Mouse (Mus musculus) telencephalon, adult 2 months (tissue): ENCODE measurements around the gene Meox2.
"Not testable (repeated sequence)": the region's sequence is repeated elsewhere in the genome, so short reads cannot be mapped to it uniquely, and the experiment has no call there.

ENCODE experiments used
- DNase-seq: peaks from one replicate; pipeline ENCODE4 v3.0.0-alpha.2; 2011; ENCODE audit warnings: low read depth, low spot score

The Meox2 gene

DNA sequence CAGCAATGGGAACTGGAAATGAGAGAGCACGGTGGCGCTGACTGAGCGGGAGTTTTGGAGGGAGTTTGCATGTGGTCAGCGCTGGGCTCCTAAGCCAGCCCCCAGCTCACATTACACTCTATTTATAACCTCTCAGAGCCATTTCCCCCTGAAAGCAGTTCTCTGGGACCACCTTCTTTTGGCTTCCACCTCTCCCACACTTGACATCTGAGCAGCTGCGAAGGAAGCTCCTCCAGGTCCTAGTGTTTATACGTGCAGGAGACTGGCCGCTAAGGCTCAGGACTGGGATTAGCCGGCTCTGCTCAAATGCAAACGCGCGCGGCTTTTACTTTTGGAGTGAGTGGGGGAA is at the start of gene Meox2:
Gene Meox2, plus strand, starts transcription at position 151 of the 349 bp plus-strand sequence.
- no peak for DNase-seq

- DNase-seq, result no peak
Measured at GRCm38 (mm10) chr12:37072636-37073035, 35.7 kb upstream of the Meox2 start.

GRCm38 (mm10) chr12:37077308-37077707 is 31.0 kb upstream of the Meox2 start:
- no peak for DNase-seq

- DNase-seq, result not testable (repeated sequence)
Measured at GRCm38 (mm10) chr12:37080005-37080404, 28.3 kb upstream of the Meox2 start.

GRCm38 (mm10) chr12:37106541-37106940 is 1.8 kb upstream of the Meox2 start:
- no peak for DNase-seq

DNA sequence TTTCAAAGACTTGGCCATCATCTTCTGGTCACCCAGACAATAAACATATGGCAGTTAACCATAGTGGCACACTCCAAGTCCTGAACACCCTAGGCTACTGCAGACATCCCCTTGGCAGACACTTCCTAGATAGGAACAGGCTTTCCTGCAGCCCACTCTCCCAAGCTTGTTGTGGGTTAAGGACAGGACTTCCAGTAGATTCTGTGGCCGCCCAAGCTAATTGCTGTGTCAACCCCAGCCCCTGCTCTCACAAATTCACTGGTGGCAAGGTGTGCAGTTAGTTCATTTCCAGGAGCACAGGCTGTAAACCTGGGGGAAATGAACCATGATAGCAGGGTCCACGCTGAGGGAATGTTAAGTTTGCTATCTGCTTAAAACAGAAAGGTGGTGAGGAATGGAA is 1.2 kb upstream of the Meox2 start:
- DNase-seq, result no peak

- DNase-seq, result no peak
Measured at GRCm38 (mm10) chr12:37107713-37108389, 489 bp upstream of the Meox2 start.

GRCm38 (mm10) chr12:37108819-37109473 is 606 bp downstream of the Meox2 start:
- no peak for DNase-seq

GRCm38 (mm10) chr12:37109474-37110012 is 1.2 kb downstream of the Meox2 start:
- no peak for DNase-seq

DNA sequence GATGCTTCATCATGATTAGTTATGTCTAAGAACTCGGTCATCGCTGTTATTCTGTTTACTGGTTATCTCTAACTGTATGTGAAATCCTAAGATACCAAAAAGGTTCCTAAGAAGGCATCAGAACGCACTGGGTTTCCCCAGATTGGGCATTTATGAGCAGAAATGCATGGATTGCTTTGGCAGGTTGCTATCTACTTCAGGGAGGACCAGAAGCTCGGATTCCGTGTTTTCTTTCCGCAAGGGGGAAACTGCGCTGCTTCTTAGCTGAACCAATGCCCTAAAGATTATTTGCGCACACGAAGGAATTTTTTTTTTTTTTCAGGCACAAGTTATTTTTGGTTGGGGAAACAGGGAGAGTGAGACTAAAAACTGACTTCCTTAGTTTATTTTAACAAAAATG is 2.6 kb downstream of the Meox2 start:
- DNase-seq, result no peak

GRCm38 (mm10) chr12:37119246-37119645 is 10.9 kb downstream of the Meox2 start:
- DNase-seq, result no peak

DNA sequence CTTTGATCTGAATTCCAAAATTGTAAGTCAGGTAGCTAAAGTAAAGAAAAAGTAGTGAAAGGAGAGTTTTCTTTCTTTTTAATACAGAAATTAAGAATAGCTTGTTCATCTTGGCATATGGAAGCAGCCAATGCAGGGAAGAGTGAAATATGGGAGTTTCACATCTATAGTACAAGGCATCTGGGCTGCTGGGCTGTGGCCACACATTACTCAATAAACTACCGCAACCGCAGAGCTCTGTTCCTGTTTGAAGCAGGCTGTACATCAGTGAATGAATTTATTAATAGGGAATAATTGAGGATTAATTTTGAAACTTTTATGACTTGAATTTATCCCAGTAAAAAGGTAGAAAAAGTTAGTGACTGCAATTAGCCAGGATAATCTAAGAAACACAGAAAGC is 15.4 kb downstream of the Meox2 start:
- no peak for DNase-seq

DNA sequence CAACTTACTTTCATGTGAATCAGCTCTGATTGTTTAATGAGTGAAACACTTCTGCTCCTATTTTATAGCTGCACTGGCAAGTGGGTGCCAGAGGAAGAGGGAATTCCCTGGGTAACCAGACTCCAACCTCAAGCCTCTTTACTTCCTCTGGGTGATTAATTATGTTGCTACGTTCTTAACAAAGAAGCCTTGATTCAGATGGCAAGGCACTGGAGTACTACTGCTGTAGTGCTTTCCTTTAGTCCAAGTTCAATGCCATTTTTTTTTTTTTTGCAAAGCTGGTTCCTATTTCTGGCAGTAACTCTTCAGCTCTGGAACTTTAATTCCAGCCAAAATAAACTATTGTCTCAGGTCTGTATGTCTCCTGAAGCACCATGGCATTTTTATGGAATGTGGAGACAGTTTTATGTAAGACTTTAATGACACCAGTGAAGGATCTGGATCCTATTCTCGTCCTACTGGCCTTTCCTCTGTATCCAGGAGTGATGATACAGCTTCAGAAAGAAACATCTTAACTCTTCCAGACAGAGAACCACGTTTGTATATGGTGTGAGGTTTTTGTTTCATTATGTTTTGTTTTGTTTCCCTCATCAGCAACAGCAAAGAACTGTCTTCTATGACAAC is 33.9 kb downstream of the Meox2 start:
- no peak for DNase-seq

GRCm38 (mm10) chr12:37143879-37144278 is 35.5 kb downstream of the Meox2 start:
- no peak for DNase-seq

GRCm38 (mm10) chr12:37167742-37168141 is 59.4 kb downstream of the Meox2 start:
- DNase-seq, result no peak

- DNase-seq, result no peak
Measured at GRCm38 (mm10) chr12:37173324-37173723, 65.0 kb downstream of the Meox2 start.

GRCm38 (mm10) chr12:37183689-37184088 is 75.3 kb downstream of the Meox2 start:
- no peak for DNase-seq

GRCm38 (mm10) chr12:37188940-37189488 is 80.7 kb downstream of the Meox2 start:
- no peak for DNase-seq
